Mouse (Mus musculus) C2C12 (cell line): ENCODE measurements at regions not wholly inside any gene's neighbourhood (a gene's known extent, or its start where the extent isn't known, plus 50 kb on each side); places are given as distances from the start of the nearest gene placed in this dataset.
A peak's percentile ranks its signal among the peaks of the same experiment; 100 is the strongest.

ENCODE experiments used
- H3K27me3 ChIP-seq: one replicate; pipeline ENCODE4 v1.6.1; 2011; ENCODE audit not compliant: control insufficient read depth, insufficient read depth, insufficient read length
- H3K36me3 ChIP-seq: one replicate; pipeline ENCODE4 v1.6.1; 2011; ENCODE audit not compliant: control insufficient read depth, insufficient read depth
- H3K4me3 ChIP-seq: one replicate; pipeline ENCODE4 v1.5.1; 2011; ENCODE audit warnings: mild to moderate bottlenecking, control low read depth; ENCODE audit not compliant: poor library complexity, insufficient read depth, severe bottlenecking
- H3K79me2 ChIP-seq: one replicate; pipeline ENCODE4 v1.6.1; 2011; ENCODE audit not compliant: control insufficient read depth, insufficient read depth
- H3K79me3 ChIP-seq: one replicate; pipeline ENCODE4 v1.6.1; 2011; ENCODE audit warnings: low read depth, control low read depth
- H3ac ChIP-seq: one replicate; pipeline ENCODE3; 2011; ENCODE audit warnings: low read depth; ENCODE audit not compliant: control insufficient read depth, insufficient read length
- CEBPB ChIP-seq: IDR thresholded peaks from one replicate; pipeline ENCODE4 v1.6.1; 2011; ENCODE audit warnings: low read depth, mild to moderate bottlenecking, control low read depth, moderate library complexity
- CTCF ChIP-seq: IDR thresholded peaks from one replicate; pipeline ENCODE4 v1.5.1; 2011; ENCODE audit not compliant: control insufficient read depth, insufficient read depth, insufficient read length
- FOSL1 ChIP-seq: IDR thresholded peaks from one replicate; pipeline ENCODE4 v1.8.0; 2011; ENCODE audit warnings: mild to moderate bottlenecking, low read length; ENCODE audit not compliant: poor library complexity, insufficient read depth, severe bottlenecking
- MAX ChIP-seq: IDR thresholded peaks from one replicate; pipeline ENCODE4 v1.6.1; 2011; ENCODE audit warnings: mild to moderate bottlenecking, control low read depth
- MYOD1 ChIP-seq: IDR thresholded peaks from one replicate; pipeline ENCODE4 v1.6.1; 2011; ENCODE audit warnings: low read depth; ENCODE audit not compliant: control insufficient read depth, insufficient read length
- MYOG ChIP-seq: IDR thresholded peaks from one replicate; pipeline ENCODE4 v1.6.1; 2011; ENCODE audit not compliant: control insufficient read depth, insufficient read length; ENCODE audit errors: extremely low read depth
- USF1 ChIP-seq: IDR thresholded peaks from one replicate; pipeline ENCODE4 v1.6.1; 2011; ENCODE audit warnings: low read depth, mild to moderate bottlenecking, control low read depth, moderate library complexity

GRCm38 (mm10) chr16:29943963-29944860 is 120.0 kb upstream of the Hes1 start:
- no peaks in the 10 kb centered on the region for H3K79me3 ChIP-seq
- no peak overlapping the region for H3K4me3 ChIP-seq
- no peaks in the 10 kb centered on the region for H3K27me3 ChIP-seq
- H3K36me3 ChIP-seq: no peaks in the 10 kb centered on the region
- no peak for TF ChIP-seq USF1
- peak; percentile 97 for TF ChIP-seq CEBPB
- H3ac ChIP-seq: no peak overlapping the region
- H3K79me2 ChIP-seq: no peaks in the 10 kb centered on the region

GRCm38 (mm10) chr16:29944966-29945365 is 119.2 kb upstream of the Hes1 start:
- no peak overlapping the region for H3K4me3 ChIP-seq
- no peaks in the 10 kb centered on the region for H3K36me3 ChIP-seq
- no peaks in the 10 kb centered on the region for H3K79me3 ChIP-seq
- H3ac ChIP-seq: no peak overlapping the region
- TF ChIP-seq FOSL1: no peak
- TF ChIP-seq USF1: no peak
- TF ChIP-seq CTCF: no peak
- TF ChIP-seq MYOD1: no peak
- no peak for TF ChIP-seq MAX
- TF ChIP-seq CEBPB: no peak
- TF ChIP-seq MYOG: no peak
- no peaks in the 10 kb centered on the region for H3K79me2 ChIP-seq
- H3K27me3 ChIP-seq: no peaks in the 10 kb centered on the region

GRCm38 (mm10) chr16:29945376-29945890 is 118.8 kb upstream of the Hes1 start:
- H3K36me3 ChIP-seq: no peaks in the 10 kb centered on the region
- H3K4me3 ChIP-seq: peak overlapping the region; percentile 11
- H3ac ChIP-seq: peak overlapping the region; percentile 27
- no peaks in the 10 kb centered on the region for H3K79me2 ChIP-seq
- TF ChIP-seq USF1 (no peak), CTCF (no peak), CEBPB (no peak), MYOD1 (no peak), MAX (no peak), MYOG (no peak), FOSL1 (no peak)
- no peaks in the 10 kb centered on the region for H3K27me3 ChIP-seq
- no peaks in the 10 kb centered on the region for H3K79me3 ChIP-seq

GRCm38 (mm10) chr16:29945891-29946598 is 118.1 kb upstream of the Hes1 start:
- TF ChIP-seq MAX (no peak), CTCF (no peak), CEBPB (peak; percentile 96), FOSL1 (no peak), MYOD1 (peak; percentile 2), MYOG (no peak), USF1 (no peak)
- Histone ChIP-seq H3ac (peak overlapping the region; percentile 31), H3K36me3 (no peaks in the 10 kb centered on the region), H3K79me2 (no peaks in the 10 kb centered on the region), H3K27me3 (no peaks in the 10 kb centered on the region), H3K79me3 (no peaks in the 10 kb centered on the region), H3K4me3 (peak overlapping the region; percentile 11)

GRCm38 (mm10) chr16:29946966-29947365 is 117.2 kb upstream of the Hes1 start:
- H3K79me2 ChIP-seq: no peaks in the 10 kb centered on the region
- no peak for TF ChIP-seq CEBPB
- no peak for TF ChIP-seq MAX
- peak; percentile 49 for TF ChIP-seq MYOD1
- no peak for TF ChIP-seq USF1
- TF ChIP-seq CTCF: no peak
- no peak for TF ChIP-seq MYOG
- no peaks in the 10 kb centered on the region for H3K36me3 ChIP-seq
- H3K4me3 ChIP-seq: no peak overlapping the region
- H3K79me3 ChIP-seq: no peaks in the 10 kb centered on the region
- H3ac ChIP-seq: no peak overlapping the region
- H3K27me3 ChIP-seq: no peaks in the 10 kb centered on the region
